Mouse (Mus musculus): Measurements from ENCODE around the gene Dnajb4. TPM values are rescaled to one million over a fixed set of nuclear protein-coding genes. Genes with fewer than 3 reads are reported as not detected.

The Dnajb4 gene
- total RNA-seq, 2 experiments from 2014 or later = 118 to 137 TPM

GRCm38 (mm10) chr3:152171862-152172261 lies 38.2 kb downstream of the Dnajb4 start:
- DNase-seq = no peak

- DNase-seq = no peak
These were observed 38.9 kb downstream of the Dnajb4 start for GRCm38 (mm10) chr3:152171236-152171635.

- DNase-seq = no peak
These were observed 39.7 kb downstream of the Dnajb4 start for GRCm38 (mm10) chr3:152170407-152170806.

GRCm38 (mm10) chr3:152168007-152168406 lies 42.1 kb downstream of the Dnajb4 start:
- no peak for DNase-seq

GRCm38 (mm10) chr3:152166699-152167451 lies 43.2 kb downstream of the Dnajb4 start:
- no peak for DNase-seq

- no peak for DNase-seq
These were observed 44.0 kb downstream of the Dnajb4 start, which contains the start of gene Gipc2 for GRCm38 (mm10) chr3:152166099-152166423. Gipc2 (minus strand) TSS chr3:152166230.

- DNase-seq = peak; percentile 64 to 68
These were observed 44.6 kb downstream of the Dnajb4 start for GRCm38 (mm10) chr3:152165351-152166098.

- DNase-seq = no peak
These were observed 45.1 kb downstream of the Dnajb4 start for GRCm38 (mm10) chr3:152165014-152165350.

- DNase-seq = no peak
These were observed 46.8 kb downstream of the Dnajb4 start for GRCm38 (mm10) chr3:152163320-152163719.

GRCm38 (mm10) chr3:152160607-152161006 lies 49.5 kb downstream of the Dnajb4 start:
- no peak for DNase-seq

- no peak for DNase-seq
These were observed 50.8 kb downstream of the Dnajb4 start for GRCm38 (mm10) chr3:152159321-152159720.

- no peak for DNase-seq
These were observed 51.5 kb downstream of the Dnajb4 start for GRCm38 (mm10) chr3:152158344-152159291.

- no peak for DNase-seq
These were observed 53.1 kb downstream of the Dnajb4 start for GRCm38 (mm10) chr3:152156816-152157496.

GRCm38 (mm10) chr3:152155296-152155948 lies 54.7 kb downstream of the Dnajb4 start:
- DNase-seq = no peak

GRCm38 (mm10) chr3:152154095-152154494 lies 56.0 kb downstream of the Dnajb4 start:
- no peak for DNase-seq

- DNase-seq = no peak
These were observed 57.0 kb downstream of the Dnajb4 start for GRCm38 (mm10) chr3:152153152-152153551.

GRCm38 (mm10) chr3:152152483-152152804 lies 57.7 kb downstream of the Dnajb4 start:
- no peak for DNase-seq

GRCm38 (mm10) chr3:152151725-152152482 lies 58.2 kb downstream of the Dnajb4 start:
- no peak for DNase-seq

GRCm38 (mm10) chr3:152149863-152150262 lies 60.2 kb downstream of the Dnajb4 start:
- no peak for DNase-seq

- DNase-seq = peak in 1 of 2 experiments; percentile 27
These were observed 60.7 kb downstream of the Dnajb4 start for GRCm38 (mm10) chr3:152149449-152149848.

Data from heart, adult 18-20 months (tissue).